Mouse (Mus musculus) heart, embryonic 16.5 days (tissue): Measurements from ENCODE around the gene Selenoh. TPM values are rescaled to one million over a fixed set of nuclear protein-coding genes. Genes with fewer than 3 reads are reported as not detected.
A peak's percentile ranks its signal among the peaks of the same experiment; 100 is the strongest.
"Not testable (repeated sequence)": the region's sequence is repeated elsewhere in the genome, so short reads cannot be mapped to it uniquely, and the experiment has no call there.

Source experiments
- ATAC-seq: fragments of 200-750 bp; cut with Nextera tagmentation; replicated peaks from 2 replicates; pipeline ENCODE4 v1.8.0; 2017; ENCODE audit warnings: moderate number of reproducible peaks; ENCODE audit not compliant: insufficient read depth, low FRiP score; ENCODE audit errors: extremely low read depth
- H3K27ac ChIP-seq: fragments of 300-500 bp; sonication (generic); 2 replicates; pipeline ENCODE4 v1.5.1; 2014; ENCODE audit warnings: mild to moderate bottlenecking, low read length, control low read depth, moderate library complexity
- H3K27me3 ChIP-seq: fragments of 300-500 bp; sonication (generic); 2 replicates; pipeline ENCODE4 v1.6.1; 2014; ENCODE audit warnings: low read length, mixed read lengths; ENCODE audit not compliant: control insufficient read depth, insufficient read depth
- H3K36me3 ChIP-seq: fragments of 300-500 bp; sonication (generic); 2 replicates; pipeline ENCODE4 v1.6.1; 2014; ENCODE audit not compliant: control insufficient read depth, insufficient read depth
- H3K4me1 ChIP-seq: fragments of 300-500 bp; sonication (generic); 2 replicates; pipeline ENCODE4 v1.6.1; 2014; ENCODE audit warnings: low read length, mixed read lengths; ENCODE audit not compliant: control insufficient read depth, insufficient read depth
- H3K4me2 ChIP-seq: fragments of 300-500 bp; sonication (generic); 2 replicates; pipeline ENCODE4 v1.6.1; 2014; ENCODE audit warnings: low read depth, mild to moderate bottlenecking, control low read depth, low read length
- H3K4me3 ChIP-seq: fragments of 300-500 bp; sonication (generic); 2 replicates; pipeline ENCODE4 v1.5.1; 2014; ENCODE audit warnings: mild to moderate bottlenecking, control low read depth, low read length
- H3K9ac ChIP-seq: fragments of 300-500 bp; sonication (generic); 2 replicates; pipeline ENCODE4 v1.6.1; 2014; ENCODE audit warnings: low read length, control low read depth
- H3K9me3 ChIP-seq: fragments of 300-500 bp; sonication (generic); replicated peaks from 2 replicates; pipeline ENCODE4 v1.6.1; 2016; ENCODE audit warnings: low read length; ENCODE audit not compliant: control insufficient read depth
- WGBS: fragments of 180-500 bp; shearing (Covaris S2); extraction: QIAGEN DNeasy Blood & Tissue Kit; methylation state at CpG from one replicate; pipeline ENCODE4 v1.1.7; 2014; 5-methylcytosine and 5-hydroxymethylcytosine counted together
- polyA plus RNA-seq: library from polyadenylated mRNA; unstranded; fragments of >200 nt; fragmentation: Nextera tagmentation; extraction: Ambion mirVana; gene quantifications from 2 replicates; pipeline ENCODE4 v1.2.1, GENCODE M21; 2015

Selenoh gene
- polyA plus RNA-seq, 1 experiment from 2014 or later, result 187 TPM

GRCm38 (mm10) chr2:84677968-84678880, 7.7 kb upstream of the Selenoh start, which contains the start of the genes Gm28635 and Med19:
Gene Gm28635, minus strand, starts transcription at chr2:84678041.
Gene Med19, plus strand, starts transcription at chr2:84678402.
- Histone ChIP-seq H3K4me1 (peaks cover 20% of the 10 kb centered on the region), H3K27ac (peak within 1 kb of the TSS; percentile 72), H3K9ac (peak within 1 kb of the TSS; percentile 80), H3K27me3 (no peaks in the 10 kb centered on the region), H3K36me3 (peaks cover 19% of the 10 kb centered on the region), H3K9me3 (no peaks in the 10 kb centered on the region), H3K4me3 (peak within 1 kb of the TSS; percentile 84), H3K4me2 (peak within 1 kb of the TSS; percentile 77)
- under 1% methylated on average over 44 of the region's 44 CpGs for WGBS
- peak; percentile 99 for ATAC-seq

- H3K27ac ChIP-seq, result peak overlapping the region; percentile 72
- H3K4me2 ChIP-seq, result peak overlapping the region; percentile 70
- H3K27me3 ChIP-seq, result no peaks in the 10 kb centered on the region
- peaks cover 17% of the 10 kb centered on the region for H3K4me1 ChIP-seq
- H3K4me3 ChIP-seq, result peak overlapping the region; percentile 84
- peak overlapping the region; percentile 75 for H3K9ac ChIP-seq
- no peaks in the 10 kb centered on the region for H3K9me3 ChIP-seq
- 8% methylated on average over 22 of the region's 22 CpGs for WGBS
- ATAC-seq, result peak; percentile 57
- H3K36me3 ChIP-seq, result peaks cover 27% of the 10 kb centered on the region
These were observed 6.8 kb upstream of the Selenoh start for GRCm38 (mm10) chr2:84677270-84677967.

- WGBS, result 58% methylated on average over 4 of the region's 5 CpGs
- not testable (repeated sequence) for H3K27me3 ChIP-seq, H3K9me3 ChIP-seq, H3K4me2 ChIP-seq, ATAC-seq, H3K27ac ChIP-seq, H3K9ac ChIP-seq, H3K4me3 ChIP-seq
- peaks cover 22% of the 10 kb centered on the region for H3K36me3 ChIP-seq
- peaks cover 16% of the 10 kb centered on the region for H3K4me1 ChIP-seq
These were observed 965 bp upstream of the Selenoh start for GRCm38 (mm10) chr2:84671535-84671934.

GRCm38 (mm10) chr2:84669828-84670568, 572 bp downstream of the Selenoh start:
- Histone ChIP-seq H3K27me3 (no peaks in the 10 kb centered on the region), H3K36me3 (peaks cover 18% of the 10 kb centered on the region), H3K4me1 (peaks cover 14% of the 10 kb centered on the region), H3K4me2 (peak overlapping the region; percentile 85), H3K27ac (peak overlapping the region; percentile 94), H3K9ac (peak overlapping the region; percentile 98), H3K9me3 (no peaks in the 10 kb centered on the region), H3K4me3 (peak overlapping the region; percentile 99)
- WGBS, result 3% methylated on average over 39 of the region's 39 CpGs
- ATAC-seq, result peak; percentile 52

GRCm38 (mm10) chr2:84666081-84666480, 4.5 kb downstream of the Selenoh start:
- Histone ChIP-seq H3K4me2 (no peak overlapping the region), H3K9ac (0 out of 2 replicates have a peak overlapping the region, but pooled peaks have one; percentile 22)
- 48% methylated on average over 12 of the region's 12 CpGs for WGBS

GRCm38 (mm10) chr2:84662866-84663265, 7.7 kb downstream of the Selenoh start:
- no peak for ATAC-seq
- Histone ChIP-seq H3K4me2 (no peak overlapping the region), H3K27ac (no peak overlapping the region), H3K9ac (no peak overlapping the region), H3K9me3 (no peaks in the 10 kb centered on the region), H3K27me3 (no peaks in the 10 kb centered on the region), H3K4me3 (no peak overlapping the region), H3K36me3 (no peaks in the 10 kb centered on the region), H3K4me1 (no peaks in the 10 kb centered on the region)
- WGBS, result 32% methylated on average over 2 of the region's 2 CpGs

More at GRCm38 (mm10) chr2:84666081-84666480, 4.5 kb downstream of the Selenoh start:
- H3K27me3 ChIP-seq, result no peaks in the 10 kb centered on the region
- no peaks in the 10 kb centered on the region for H3K9me3 ChIP-seq
- no peak for ATAC-seq
- H3K36me3 ChIP-seq, result no peaks in the 10 kb centered on the region
- H3K27ac ChIP-seq, result peak overlapping the region; percentile 61
- no peak overlapping the region for H3K4me3 ChIP-seq
- peaks cover 12% of the 10 kb centered on the region for H3K4me1 ChIP-seq

GRCm38 (mm10) chr2:84660253-84660652, 10.3 kb downstream of the Selenoh start:
- ATAC-seq, result no peak; the same call in 1 of the 2 replicates
- H3K27ac ChIP-seq, result no peak overlapping the region
- H3K4me3 ChIP-seq, result no peak overlapping the region
- H3K27me3 ChIP-seq, result no peaks in the 10 kb centered on the region
- H3K9ac ChIP-seq, result no peak overlapping the region
- no peak overlapping the region for H3K4me2 ChIP-seq
- WGBS, result 58% methylated on average over 3 of the region's 3 CpGs
- H3K9me3 ChIP-seq, result no peaks in the 10 kb centered on the region
- H3K36me3 ChIP-seq, result no peaks in the 10 kb centered on the region
- H3K4me1 ChIP-seq, result no peaks in the 10 kb centered on the region

GRCm38 (mm10) chr2:84658806-84659205, 11.8 kb downstream of the Selenoh start, which contains the start of gene Btbd18:
Gene Btbd18, plus strand, starts transcription at chr2:84659079.
- ATAC-seq, result no peak
- Histone ChIP-seq H3K4me2 (no peak within 1 kb of the TSS), H3K4me1 (no peaks in the 10 kb centered on the region), H3K27me3 (no peaks in the 10 kb centered on the region), H3K27ac (no peak within 1 kb of the TSS), H3K9ac (no peak within 1 kb of the TSS), H3K9me3 (no peaks in the 10 kb centered on the region), H3K4me3 (no peak within 1 kb of the TSS), H3K36me3 (no peaks in the 10 kb centered on the region)
- WGBS, result 91% methylated on average over 32 of the region's 32 CpGs
